Mouse (Mus musculus) kidney, embryonic 16.5 days (tissue): ENCODE results near the gene Rasgef1a. TPM values are rescaled to one million over a fixed set of nuclear protein-coding genes. Genes with fewer than 3 reads are reported as not detected.

Experiments used
- ATAC-seq: fragments of 200-750 bp; cut with Nextera tagmentation; 2 replicates; pipeline ENCODE4 v1.8.0; 2017; ENCODE audit warnings: moderate TSS enrichment; ENCODE audit not compliant: low FRiP score, low TSS enrichment
- H3K27ac ChIP-seq: fragments of 300-500 bp; sonication (generic); 2 replicates; pipeline ENCODE4 v1.5.1; 2014; ENCODE audit warnings: low read length
- H3K27me3 ChIP-seq: fragments of 300-500 bp; sonication (generic); 2 replicates; pipeline ENCODE4 v1.6.1; 2014; ENCODE audit warnings: low read length, control low read depth, mixed read lengths; ENCODE audit not compliant: insufficient read depth
- H3K36me3 ChIP-seq: fragments of 300-500 bp; sonication (generic); 2 replicates; pipeline ENCODE4 v1.6.1; 2014; ENCODE audit warnings: low read length, control low read depth, mixed read lengths; ENCODE audit not compliant: insufficient read depth
- H3K4me1 ChIP-seq: fragments of 300-500 bp; sonication (generic); 2 replicates; pipeline ENCODE4 v1.6.1; 2014; ENCODE audit warnings: low read length, control low read depth, mixed read lengths; ENCODE audit not compliant: insufficient read depth
- H3K4me2 ChIP-seq: fragments of 300-500 bp; sonication (generic); replicated peaks from 2 replicates; pipeline ENCODE4 v1.6.1; 2014; ENCODE audit warnings: low read depth, low read length
- H3K4me3 ChIP-seq: fragments of 300-500 bp; sonication (generic); 2 replicates; pipeline ENCODE4 v1.5.1; 2014; ENCODE audit warnings: mild to moderate bottlenecking, low read length
- H3K9ac ChIP-seq: fragments of 300-500 bp; sonication (generic); replicated peaks from 2 replicates; pipeline ENCODE4 v1.6.1; 2014; ENCODE audit warnings: low read length
- H3K9me3 ChIP-seq: fragments of 300-500 bp; sonication (generic); 2 replicates; pipeline ENCODE4 v1.6.1; 2016; ENCODE audit warnings: low read length, control low read depth
- WGBS: fragments of 180-500 bp; shearing (Covaris S2); extraction: QIAGEN DNeasy Blood & Tissue Kit; methylation state at CpG from one replicate; pipeline ENCODE4 v1.1.7; 2014; 5-methylcytosine and 5-hydroxymethylcytosine counted together
- polyA plus RNA-seq: library from polyadenylated mRNA; unstranded; fragments of >200 nt; fragmentation: Nextera tagmentation; extraction: Ambion mirVana; gene quantifications from 2 replicates; pipeline ENCODE4 v1.2.1, GENCODE M21; 2015

The Rasgef1a gene
- polyA plus RNA-seq, 1 experiment from 2014 or later = 1.5 TPM

DNA sequence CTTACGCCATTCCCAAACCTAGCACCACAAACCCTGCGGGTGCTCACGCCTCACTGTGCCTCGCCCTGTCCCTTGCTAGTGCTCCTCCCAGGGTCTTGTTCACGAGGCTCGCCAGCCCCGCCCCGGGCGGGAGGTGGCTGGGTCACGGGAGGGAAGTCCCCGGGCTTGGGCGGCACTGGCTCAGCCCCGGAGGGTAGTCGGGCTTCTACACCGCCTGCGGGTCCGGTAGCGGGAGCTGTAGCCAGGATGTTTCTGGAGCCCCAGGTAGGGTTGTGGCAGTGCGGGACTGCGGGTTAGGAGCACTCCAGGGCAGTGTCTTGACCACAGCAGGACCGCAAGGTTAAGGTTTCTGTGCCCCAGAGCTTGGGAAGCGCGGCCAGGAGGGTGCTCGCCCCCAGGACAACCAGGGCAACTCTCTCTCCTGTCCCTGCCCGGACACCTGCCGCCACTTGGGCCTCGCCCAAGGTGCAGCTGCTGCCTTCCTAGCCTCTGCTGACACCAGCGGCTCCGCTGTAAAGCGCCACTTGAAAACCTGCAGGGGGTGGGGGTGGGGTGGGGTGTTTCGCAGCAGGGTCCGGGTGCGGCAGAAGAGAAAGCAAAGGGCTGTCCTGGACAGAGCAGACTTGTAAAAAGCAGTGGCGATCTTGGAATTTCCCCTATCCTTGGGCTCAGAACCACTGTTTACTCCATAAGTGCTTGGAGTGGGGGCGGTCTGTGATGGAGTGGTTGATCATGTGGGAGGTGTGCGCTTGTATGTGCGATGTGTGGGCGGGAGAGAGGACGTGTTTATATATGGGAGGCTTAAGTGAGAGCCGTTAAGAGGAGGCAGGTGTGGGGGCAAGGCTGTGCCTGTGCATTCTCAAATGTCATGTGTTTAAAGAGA, 55.2 kb downstream of the Rasgef1a start:
- Histone ChIP-seq H3K27me3 (no peaks in the 10 kb centered on the region), H3K9me3 (no peaks in the 10 kb centered on the region), H3K9ac (peak overlapping the region; percentile 63), H3K27ac (no peak overlapping the region), H3K4me2 (peak overlapping the region; percentile 94), H3K4me3 (peak overlapping the region; percentile 57), H3K4me1 (peaks cover 12% of the 10 kb centered on the region), H3K36me3 (no peaks in the 10 kb centered on the region)
- ATAC-seq = peak; percentile 49
- 1% methylated on average over 40 of the region's 40 CpGs for WGBS

GRCm38 (mm10) chr6:118067720-118068119, 56.5 kb downstream of the Rasgef1a start:
- Histone ChIP-seq H3K9ac (no peak overlapping the region), H3K27me3 (no peaks in the 10 kb centered on the region), H3K4me1 (peaks cover 12% of the 10 kb centered on the region), H3K4me3 (no peak overlapping the region), H3K4me2 (no peak overlapping the region), H3K27ac (no peak overlapping the region), H3K9me3 (no peaks in the 10 kb centered on the region), H3K36me3 (no peaks in the 10 kb centered on the region)
- 72% methylated on average over 7 of the region's 7 CpGs for WGBS
- ATAC-seq = no peak

DNA sequence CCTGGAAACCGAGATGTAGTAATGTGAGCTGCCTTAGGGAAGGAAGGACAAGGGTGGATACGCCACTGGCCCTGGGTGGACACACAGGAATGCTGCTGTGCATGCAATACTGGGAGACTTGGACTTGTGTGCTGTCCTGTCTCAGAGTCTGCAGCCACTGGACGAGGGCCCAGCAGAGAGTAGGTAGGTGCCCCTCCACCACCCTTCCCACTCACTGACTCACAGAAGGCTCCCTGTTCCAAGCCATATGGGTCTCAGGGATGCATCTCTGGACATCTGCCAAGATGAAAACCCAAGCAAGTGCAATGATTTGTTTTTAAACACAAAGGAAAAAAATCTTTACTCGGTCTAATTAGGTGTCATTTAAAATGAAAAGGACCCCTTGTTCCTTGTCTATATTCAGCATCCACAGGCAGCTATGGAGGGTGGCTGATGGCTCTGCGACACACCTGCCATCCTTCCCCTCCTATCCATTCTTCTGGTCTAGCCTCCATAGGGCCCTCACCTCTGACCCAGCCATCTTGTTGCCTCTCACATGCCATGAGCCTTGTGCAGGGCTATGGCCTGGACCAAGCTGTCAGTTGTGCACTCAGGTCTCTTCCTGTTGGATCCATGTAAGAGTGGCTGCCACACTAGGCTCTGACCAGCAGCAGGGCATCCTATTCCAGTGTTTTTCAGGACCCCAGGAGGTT, 59.2 kb downstream of the Rasgef1a start:
- no peak for ATAC-seq
- Histone ChIP-seq H3K27ac (peak overlapping the region; percentile 56; the same call in 1 of the 2 replicates), H3K9ac (no peak overlapping the region), H3K9me3 (no peaks in the 10 kb centered on the region), H3K4me2 (no peak overlapping the region), H3K4me1 (peaks cover 17% of the 10 kb centered on the region), H3K36me3 (no peaks in the 10 kb centered on the region), H3K4me3 (no peak overlapping the region), H3K27me3 (no peaks in the 10 kb centered on the region)
- WGBS = 51% methylated on average over 5 of the region's 5 CpGs

DNA sequence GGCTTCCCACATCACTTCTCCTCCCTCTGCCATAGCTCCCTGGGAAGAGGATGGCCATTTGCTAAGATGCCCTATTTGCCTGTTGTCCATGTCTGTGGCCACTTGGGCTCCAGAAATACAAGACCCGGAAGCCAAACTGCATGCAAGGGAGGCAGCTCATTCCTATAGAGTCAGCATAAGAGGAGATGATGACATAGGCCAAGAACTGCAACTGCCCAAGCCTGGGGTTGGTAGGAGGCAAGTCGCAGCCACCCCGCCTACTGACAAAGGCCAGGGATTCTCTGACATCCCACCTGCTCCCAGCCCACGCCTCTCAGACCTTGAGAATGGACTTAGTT, 59.7 kb downstream of the Rasgef1a start:
- H3K9me3 ChIP-seq = no peaks in the 10 kb centered on the region
- no peaks in the 10 kb centered on the region for H3K36me3 ChIP-seq
- H3K4me3 ChIP-seq = no peak overlapping the region
- H3K4me1 ChIP-seq = peaks cover 15% of the 10 kb centered on the region
- no peak overlapping the region for H3K9ac ChIP-seq
- 91% methylated on average over 4 of the region's 4 CpGs for WGBS
- ATAC-seq = no peak
- H3K27me3 ChIP-seq = no peaks in the 10 kb centered on the region
- H3K27ac ChIP-seq = no peak overlapping the region
- no peak overlapping the region for H3K4me2 ChIP-seq

DNA sequence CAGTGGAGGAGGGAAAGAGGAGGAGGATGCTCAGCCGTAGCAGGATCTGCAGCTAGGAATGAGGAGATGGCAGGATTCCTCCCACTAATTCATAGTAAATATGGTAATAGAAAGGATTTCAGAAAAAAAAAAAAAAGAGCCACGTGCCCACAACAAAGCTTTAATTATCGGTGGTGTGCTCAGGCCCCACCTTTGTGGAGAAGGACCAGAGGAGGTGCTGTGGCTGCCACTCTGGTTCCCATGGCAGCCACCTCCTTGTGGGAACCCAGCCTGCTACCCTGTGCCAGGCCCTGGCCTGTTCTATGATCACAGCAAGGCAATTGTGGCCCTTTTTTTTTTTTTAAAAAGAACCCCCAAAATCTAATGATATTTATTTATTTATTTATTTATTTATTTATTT, 60.2 kb downstream of the Rasgef1a start:
- Histone ChIP-seq H3K9me3 (no peaks in the 10 kb centered on the region), H3K9ac (no peak overlapping the region), H3K4me3 (no peak overlapping the region), H3K27ac (no peak overlapping the region), H3K4me2 (no peak overlapping the region), H3K4me1 (peaks cover 13% of the 10 kb centered on the region), H3K36me3 (no peaks in the 10 kb centered on the region), H3K27me3 (no peaks in the 10 kb centered on the region)
- WGBS = 70% methylated on average over 3 of the region's 3 CpGs
- no peak for ATAC-seq

- ATAC-seq = no peak
- Histone ChIP-seq H3K9ac (no peak overlapping the region), H3K36me3 (no peaks in the 10 kb centered on the region), H3K27me3 (no peaks in the 10 kb centered on the region), H3K4me1 (peaks cover 9% of the 10 kb centered on the region; the same call in 1 of the 2 replicates), H3K4me3 (no peak overlapping the region), H3K9me3 (no peaks in the 10 kb centered on the region), H3K4me2 (no peak overlapping the region), H3K27ac (no peak overlapping the region)
- 83% methylated on average over 1 of the region's 1 CpGs for WGBS
Measured at GRCm38 (mm10) chr6:118072176-118072575, 60.9 kb downstream of the Rasgef1a start.

DNA sequence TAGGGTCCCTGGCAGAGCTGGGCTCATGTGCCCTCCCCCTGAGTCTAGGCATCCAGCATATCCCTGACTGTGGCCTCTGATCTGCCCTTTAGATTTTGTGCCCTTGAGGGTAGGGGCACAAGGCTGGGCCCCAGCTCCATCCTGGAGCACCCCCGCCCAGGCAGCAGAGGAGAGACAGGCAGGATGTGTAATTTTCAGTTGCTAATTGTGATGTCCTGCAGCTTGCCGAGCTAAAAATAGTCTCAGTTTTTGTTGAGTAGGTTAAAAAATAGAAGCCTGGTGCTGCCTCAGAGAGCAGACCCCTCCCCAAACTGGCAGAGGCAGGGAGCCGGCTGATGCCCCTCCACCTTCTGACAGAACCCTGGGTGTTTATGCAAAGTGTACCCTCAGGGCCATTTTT, 62.9 kb downstream of the Rasgef1a start:
- Histone ChIP-seq H3K4me1 (peaks cover 9% of the 10 kb centered on the region; the same call in 1 of the 2 replicates), H3K9me3 (no peaks in the 10 kb centered on the region), H3K27me3 (no peaks in the 10 kb centered on the region), H3K27ac (no peak overlapping the region), H3K4me3 (no peak overlapping the region), H3K9ac (no peak overlapping the region), H3K4me2 (no peak overlapping the region), H3K36me3 (no peaks in the 10 kb centered on the region)
- no peak for ATAC-seq
- 44% methylated on average over 3 of the region's 3 CpGs for WGBS

DNA sequence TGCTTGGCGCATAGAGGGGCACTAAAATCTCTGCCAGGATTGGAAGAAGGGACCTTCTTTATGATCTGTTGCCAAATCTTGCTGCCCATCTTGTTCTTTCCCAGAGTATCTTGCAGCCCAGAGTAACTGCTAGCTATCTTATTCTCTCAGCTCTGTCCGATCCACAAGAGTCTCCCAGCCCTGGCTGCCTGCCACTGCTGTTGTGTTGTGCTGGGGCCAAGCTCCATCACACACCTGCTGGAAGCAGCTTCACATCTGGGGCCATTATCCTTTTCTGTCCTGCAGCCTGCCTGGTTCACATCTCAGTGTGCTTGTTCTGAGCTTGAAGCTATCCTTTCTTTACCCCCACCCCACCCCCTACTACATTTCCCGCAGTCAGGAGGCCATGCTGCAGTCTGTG, 65.0 kb downstream of the Rasgef1a start:
- no peak overlapping the region for H3K4me2 ChIP-seq
- H3K4me1 ChIP-seq = peaks cover 9% of the 10 kb centered on the region; the same call in 1 of the 2 replicates
- 83% methylated on average over 3 of the region's 3 CpGs for WGBS
- H3K4me3 ChIP-seq = no peak overlapping the region
- no peak for ATAC-seq
- H3K9me3 ChIP-seq = no peaks in the 10 kb centered on the region
- H3K27me3 ChIP-seq = no peaks in the 10 kb centered on the region
- H3K9ac ChIP-seq = no peak overlapping the region
- H3K27ac ChIP-seq = no peak overlapping the region
- H3K36me3 ChIP-seq = no peaks in the 10 kb centered on the region

GRCm38 (mm10) chr6:118076748-118077147, 65.5 kb downstream of the Rasgef1a start:
- H3K4me2 ChIP-seq = no peak overlapping the region
- no peak overlapping the region for H3K27ac ChIP-seq
- peaks cover 9% of the 10 kb centered on the region; the same call in 1 of the 2 replicates for H3K4me1 ChIP-seq
- no peak for ATAC-seq
- no peaks in the 10 kb centered on the region for H3K27me3 ChIP-seq
- WGBS = 83% methylated on average over 8 of the region's 8 CpGs
- no peak overlapping the region for H3K9ac ChIP-seq
- H3K9me3 ChIP-seq = no peaks in the 10 kb centered on the region
- H3K36me3 ChIP-seq = no peaks in the 10 kb centered on the region
- H3K4me3 ChIP-seq = no peak overlapping the region

DNA sequence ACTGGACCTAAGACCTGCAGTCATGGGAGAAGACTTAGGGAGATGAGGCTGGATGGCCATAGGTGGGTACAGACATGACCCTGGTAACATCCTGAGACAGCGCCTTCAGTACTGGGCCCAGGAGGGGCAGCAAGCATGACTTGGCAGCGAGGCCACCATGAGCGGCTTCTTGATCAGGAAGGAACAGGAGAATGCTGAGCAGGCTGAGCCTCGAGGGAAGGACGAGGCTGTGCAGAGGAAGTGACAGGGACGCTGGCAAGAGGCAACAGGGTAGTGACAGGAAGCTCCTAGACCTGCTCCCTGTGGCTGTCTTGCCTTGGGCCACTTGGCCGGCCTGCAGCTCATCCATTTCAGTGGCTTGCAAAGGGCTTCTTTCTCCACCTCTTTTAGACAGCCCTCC, 66.2 kb downstream of the Rasgef1a start:
- no peaks in the 10 kb centered on the region for H3K27me3 ChIP-seq
- no peak overlapping the region for H3K4me2 ChIP-seq
- ATAC-seq = no peak
- H3K27ac ChIP-seq = no peak overlapping the region
- H3K9me3 ChIP-seq = no peaks in the 10 kb centered on the region
- no peak overlapping the region for H3K4me3 ChIP-seq
- H3K9ac ChIP-seq = no peak overlapping the region
- H3K36me3 ChIP-seq = no peaks in the 10 kb centered on the region
- H3K4me1 ChIP-seq = peaks cover 9% of the 10 kb centered on the region; the same call in 1 of the 2 replicates
- 69% methylated on average over 7 of the region's 7 CpGs for WGBS
